Mouse (Mus musculus) lung, adult 2 months (tissue): ENCODE data around the gene Csf2rb2.
"Not testable (repeated sequence)": the region's sequence is repeated elsewhere in the genome, so short reads cannot be mapped to it uniquely, and the experiment has no call there.

Experiments
- CTCF ChIP-seq: fragments of 200-500 bp; IDR thresholded peaks from 2 replicates; pipeline ENCODE4 v1.5.1; 2011; ENCODE audit warnings: mild to moderate bottlenecking, low read length, control low read depth; ENCODE audit not compliant: insufficient read depth
- POLR2A ChIP-seq: fragments of 200-500 bp; IDR thresholded peaks from 2 replicates; pipeline ENCODE4 v1.6.1; 2011; ENCODE audit warnings: low read depth, mild to moderate bottlenecking, control low read depth, low read length, borderline replicate concordance; ENCODE audit errors: extremely low read depth

- TF ChIP-seq POLR2A, CTCF: not testable (repeated sequence)
Observed at GRCm38 (mm10) chr15:78256602-78257259, 48.8 kb downstream of the Csf2rb2 start.
